Mouse (Mus musculus) embryonic facial prominence, embryonic 12.5 days (tissue): Measurements from ENCODE around the gene Lmo7. TPM values are rescaled to one million over a fixed set of nuclear protein-coding genes. Genes with fewer than 3 reads are reported as not detected.

Experiments
- ATAC-seq: fragments of 200-750 bp; cut with Nextera tagmentation; 2 replicates; pipeline ENCODE4 v1.8.0; 2017; ENCODE audit not compliant: insufficient number of reproducible peaks, insufficient read depth, low FRiP score, low TSS enrichment
- H3K27ac ChIP-seq: fragments of 300-500 bp; sonication (generic); 2 replicates; pipeline ENCODE4 v1.5.1; 2016; ENCODE audit warnings: mild to moderate bottlenecking
- H3K27me3 ChIP-seq: fragments of 300-500 bp; sonication (generic); 2 replicates; pipeline ENCODE4 v1.6.1; 2016; ENCODE audit warnings: mild to moderate bottlenecking, moderate library complexity
- H3K36me3 ChIP-seq: fragments of 300-500 bp; sonication (generic); 2 replicates; pipeline ENCODE4 v1.6.1; 2016; ENCODE audit warnings: mild to moderate bottlenecking
- H3K4me1 ChIP-seq: fragments of 300-500 bp; sonication (generic); 2 replicates; pipeline ENCODE4 v1.6.1; 2016
- H3K4me2 ChIP-seq: fragments of 300-500 bp; sonication (generic); replicated peaks from 2 replicates; pipeline ENCODE4 v1.6.1; 2016; ENCODE audit warnings: mild to moderate bottlenecking, moderate library complexity
- H3K4me3 ChIP-seq: fragments of 300-500 bp; sonication (generic); 2 replicates; pipeline ENCODE4 v1.5.1; 2016; ENCODE audit warnings: mild to moderate bottlenecking
- H3K9ac ChIP-seq: fragments of 300-500 bp; sonication (generic); 2 replicates; pipeline ENCODE4 v1.6.1; 2016; ENCODE audit warnings: mild to moderate bottlenecking, moderate library complexity
- H3K9me3 ChIP-seq: fragments of 300-500 bp; sonication (generic); 2 replicates; pipeline ENCODE4 v1.6.1; 2016; ENCODE audit warnings: mild to moderate bottlenecking, moderate library complexity
- WGBS: fragments of 180-500 bp; shearing (Covaris S2); methylation state at CpG from one replicate; pipeline ENCODE4 v1.1.7; 2016; 5-methylcytosine and 5-hydroxymethylcytosine counted together
- polyA plus RNA-seq: library from polyadenylated mRNA; unstranded; fragments of >200 nt; fragmentation: Nextera tagmentation; extraction: Ambion mirVana; gene quantifications from 2 replicates; pipeline ENCODE4 v1.2.1, GENCODE M21; 2016

Lmo7 gene
- polyA plus RNA-seq, 1 experiment from 2014 or later = 10.6 TPM

- WGBS = 94% methylated on average over 5 of the region's 5 CpGs
- ATAC-seq = no peak
- no peaks in the 10 kb centered on the region for H3K27me3 ChIP-seq
- no peak overlapping the region for H3K27ac ChIP-seq
- H3K9ac ChIP-seq = no peak overlapping the region
- H3K4me2 ChIP-seq = no peak overlapping the region
- H3K36me3 ChIP-seq = 0 out of 2 replicates have a peak, but pooled peaks cover 2% of the 10 kb centered on the region
- no peaks in the 10 kb centered on the region for H3K4me1 ChIP-seq
- H3K9me3 ChIP-seq = no peaks in the 10 kb centered on the region
- no peak overlapping the region for H3K4me3 ChIP-seq
Observed at GRCm38 (mm10) chr14:101918471-101918870, 188.7 kb downstream of the Lmo7 start.

- ATAC-seq = no peak
- no peaks in the 10 kb centered on the region for H3K36me3 ChIP-seq
- H3K9ac ChIP-seq = no peak overlapping the region
- 81% methylated on average over 12 of the region's 12 CpGs for WGBS
- no peak overlapping the region for H3K4me2 ChIP-seq
- no peak overlapping the region for H3K4me3 ChIP-seq
- H3K9me3 ChIP-seq = no peaks in the 10 kb centered on the region
- no peak overlapping the region for H3K27ac ChIP-seq
- H3K4me1 ChIP-seq = no peaks in the 10 kb centered on the region
- H3K27me3 ChIP-seq = no peaks in the 10 kb centered on the region
Observed at GRCm38 (mm10) chr14:101927646-101928244, 198.0 kb downstream of the Lmo7 start.

- no peak overlapping the region for H3K27ac ChIP-seq
- H3K4me2 ChIP-seq = no peak overlapping the region
- no peaks in the 10 kb centered on the region for H3K36me3 ChIP-seq
- H3K4me1 ChIP-seq = no peaks in the 10 kb centered on the region
- 91% methylated on average over 25 of the region's 25 CpGs for WGBS
- ATAC-seq = no peak
- H3K27me3 ChIP-seq = no peaks in the 10 kb centered on the region
- no peaks in the 10 kb centered on the region for H3K9me3 ChIP-seq
- no peak overlapping the region for H3K4me3 ChIP-seq
- no peak overlapping the region for H3K9ac ChIP-seq
Observed at GRCm38 (mm10) chr14:101930576-101931447, 201.1 kb downstream of the Lmo7 start.

GRCm38 (mm10) chr14:101931448-101931750 lies 201.6 kb downstream of the Lmo7 start:
- no peaks in the 10 kb centered on the region for H3K27me3 ChIP-seq
- H3K9ac ChIP-seq = no peak overlapping the region
- H3K9me3 ChIP-seq = no peaks in the 10 kb centered on the region
- WGBS = 92% methylated on average over 4 of the region's 4 CpGs
- H3K27ac ChIP-seq = no peak overlapping the region
- H3K4me2 ChIP-seq = no peak overlapping the region
- ATAC-seq = no peak
- H3K4me3 ChIP-seq = no peak overlapping the region
- H3K36me3 ChIP-seq = no peaks in the 10 kb centered on the region
- no peaks in the 10 kb centered on the region for H3K4me1 ChIP-seq

- H3K27ac ChIP-seq = no peak overlapping the region
- no peak overlapping the region for H3K4me3 ChIP-seq
- no peaks in the 10 kb centered on the region for H3K4me1 ChIP-seq
- H3K27me3 ChIP-seq = no peaks in the 10 kb centered on the region
- H3K9ac ChIP-seq = no peak overlapping the region
- H3K4me2 ChIP-seq = no peak overlapping the region
- WGBS = 81% methylated on average over 9 of the region's 9 CpGs
- ATAC-seq = no peak
- H3K36me3 ChIP-seq = no peaks in the 10 kb centered on the region
- H3K9me3 ChIP-seq = no peaks in the 10 kb centered on the region
Observed at GRCm38 (mm10) chr14:101933551-101933950, 203.8 kb downstream of the Lmo7 start.

- H3K27ac ChIP-seq = no peak overlapping the region
- ATAC-seq = no peak
- WGBS = 5% methylated on average over 4 of the region's 4 CpGs
- H3K4me2 ChIP-seq = peak overlapping the region; percentile 37
- no peak overlapping the region for H3K4me3 ChIP-seq
- no peak overlapping the region for H3K9ac ChIP-seq
- H3K27me3 ChIP-seq = no peaks in the 10 kb centered on the region
- peaks cover 3% of the 10 kb centered on the region; the same call in 1 of the 2 replicates for H3K4me1 ChIP-seq
- no peaks in the 10 kb centered on the region for H3K9me3 ChIP-seq
- no peaks in the 10 kb centered on the region for H3K36me3 ChIP-seq
Observed at GRCm38 (mm10) chr14:101942971-101943370, 213.2 kb downstream of the Lmo7 start.

GRCm38 (mm10) chr14:101946711-101947516 lies 217.2 kb downstream of the Lmo7 start:
- Histone ChIP-seq H3K27me3 (no peaks in the 10 kb centered on the region), H3K36me3 (no peaks in the 10 kb centered on the region), H3K4me1 (peaks cover 3% of the 10 kb centered on the region; the same call in 1 of the 2 replicates), H3K9ac (no peak overlapping the region), H3K9me3 (no peaks in the 10 kb centered on the region), H3K4me2 (no peak overlapping the region), H3K27ac (no peak overlapping the region), H3K4me3 (no peak overlapping the region)
- 54% methylated on average over 21 of the region's 21 CpGs for WGBS
- ATAC-seq = 0 out of 2 replicates have a peak, but pooled peaks have one; percentile 48

- Histone ChIP-seq H3K36me3 (no peaks in the 10 kb centered on the region), H3K9ac (no peak overlapping the region), H3K27me3 (no peaks in the 10 kb centered on the region), H3K27ac (no peak overlapping the region), H3K9me3 (no peaks in the 10 kb centered on the region), H3K4me3 (no peak overlapping the region), H3K4me2 (no peak overlapping the region), H3K4me1 (no peaks in the 10 kb centered on the region)
- whole genome bisulfite sequencing = 59% methylated on average over 2 of the region's 2 CpGs
- ATAC-seq = no peak
Observed at GRCm38 (mm10) chr14:101949114-101949513, 219.4 kb downstream of the Lmo7 start.

- WGBS = 75% methylated on average over 6 of the region's 6 CpGs
- Histone ChIP-seq H3K27ac (no peak overlapping the region), H3K4me1 (no peaks in the 10 kb centered on the region), H3K4me3 (no peak overlapping the region), H3K9me3 (no peaks in the 10 kb centered on the region), H3K9ac (no peak overlapping the region), H3K4me2 (no peak overlapping the region), H3K36me3 (no peaks in the 10 kb centered on the region), H3K27me3 (no peaks in the 10 kb centered on the region)
- no peak for ATAC-seq
Observed at GRCm38 (mm10) chr14:101951107-101951506, 221.3 kb downstream of the Lmo7 start.

- 80% methylated on average over 9 of the region's 9 CpGs for WGBS
- H3K27me3 ChIP-seq = no peaks in the 10 kb centered on the region
- no peak for ATAC-seq
- no peak overlapping the region for H3K4me2 ChIP-seq
- no peak overlapping the region for H3K9ac ChIP-seq
- H3K4me3 ChIP-seq = no peak overlapping the region
- H3K4me1 ChIP-seq = no peaks in the 10 kb centered on the region
- no peaks in the 10 kb centered on the region for H3K9me3 ChIP-seq
- no peaks in the 10 kb centered on the region for H3K36me3 ChIP-seq
- no peak overlapping the region for H3K27ac ChIP-seq
Observed at GRCm38 (mm10) chr14:101953793-101954468, 224.2 kb downstream of the Lmo7 start.

- no peaks in the 10 kb centered on the region for H3K4me1 ChIP-seq
- H3K9me3 ChIP-seq = no peaks in the 10 kb centered on the region
- H3K27me3 ChIP-seq = no peaks in the 10 kb centered on the region
- no peak for ATAC-seq
- 64% methylated on average over 6 of the region's 6 CpGs for WGBS
- H3K9ac ChIP-seq = no peak overlapping the region
- no peak overlapping the region for H3K27ac ChIP-seq
- no peak overlapping the region for H3K4me2 ChIP-seq
- no peak overlapping the region for H3K4me3 ChIP-seq
- no peaks in the 10 kb centered on the region for H3K36me3 ChIP-seq
Observed at GRCm38 (mm10) chr14:101964381-101964780, 234.6 kb downstream of the Lmo7 start.
